Mouse (Mus musculus): ENCODE measurements around the gene Nox3. TPM values are rescaled to one million over a fixed set of nuclear protein-coding genes. Genes with fewer than 3 reads are reported as not detected.

Gene Nox3
- total RNA-seq, 1 experiment, result not detected

- DNase-seq (ENCODE audit: low read depth, low spot score), result no peak
- TF ChIP-seq ZNF384 (IDR thresholded peaks at IDR 0.05; ENCODE audit: low read depth, low read length), result no peak
- TF ChIP-seq MAFK (IDR thresholded peaks at IDR 0.05; ENCODE audit: insufficient read depth, low read depth, low read length), result no peak
- TF ChIP-seq CHD2 (IDR thresholded peaks at IDR 0.05; ENCODE audit: low read depth, low read length), result no peak
- TF ChIP-seq HCFC1 (IDR thresholded peaks at IDR 0.05; ENCODE audit: borderline replicate concordance, insufficient read depth, low read length), result no peak
- TF ChIP-seq ZC3H11A (IDR thresholded peaks at IDR 0.05; ENCODE audit: borderline replicate concordance, low read depth, low read length), result no peak
- H3K9ac ChIP-seq (ENCODE audit: insufficient read depth, low read depth, low read length, poor library complexity, severe bottlenecking), result no peak overlapping the region
- H3K9me3 ChIP-seq (ENCODE audit: control insufficient read depth, insufficient read depth, low read depth, low read length), result no peaks in the 10 kb centered on the region
- no peaks in the 10 kb centered on the region for H3K4me1 ChIP-seq (ENCODE audit: control insufficient read depth in 2 of 2, insufficient read depth in 2 of 2, low read length in 2 of 2, poor library complexity in 1 of 2)
- H3K4me3 ChIP-seq (ENCODE audit: insufficient read depth in 1 of 2, low read depth in 1 of 2, low read length in 2 of 2, poor library complexity in 1 of 2, severe bottlenecking in 1 of 2), result no peak overlapping the region
- in situ Hi-C loops (cut with MboI; ENCODE audit: low sequenced_read_pairs in 2 of 2, unreplicated experiment in 2 of 2), result no loop called here
- no peak overlapping the region for H3K27ac ChIP-seq (ENCODE audit: insufficient read depth, low read depth, low read length, poor library complexity, severe bottlenecking)
- H3K36me3 ChIP-seq (ENCODE audit: control insufficient read depth, insufficient read depth, low read length, poor library complexity, severe bottlenecking), result no peaks in the 10 kb centered on the region
These were observed 26.8 kb downstream of the Nox3 start for GRCm38 (mm10) chr17:3669226-3669625.

GRCm38 (mm10) chr17:3667287-3667686 lies 28.8 kb downstream of the Nox3 start:
- Histone ChIP-seq H3K27ac (ENCODE audit: insufficient read depth, low read depth, low read length, poor library complexity, severe bottlenecking) (no peak overlapping the region), H3K9ac (ENCODE audit: insufficient read depth, low read depth, low read length, poor library complexity, severe bottlenecking) (no peak overlapping the region), H3K4me1 (ENCODE audit: control insufficient read depth in 2 of 2, insufficient read depth in 2 of 2, low read length in 2 of 2, poor library complexity in 1 of 2) (no peaks in the 10 kb centered on the region), H3K9me3 (ENCODE audit: control insufficient read depth, insufficient read depth, low read depth, low read length) (no peaks in the 10 kb centered on the region), H3K36me3 (ENCODE audit: control insufficient read depth, insufficient read depth, low read length, poor library complexity, severe bottlenecking) (no peaks in the 10 kb centered on the region), H3K4me3 (ENCODE audit: insufficient read depth in 1 of 2, low read depth in 1 of 2, low read length in 2 of 2, poor library complexity in 1 of 2, severe bottlenecking in 1 of 2) (no peak overlapping the region)
- in situ Hi-C loops (cut with MboI; ENCODE audit: low sequenced_read_pairs in 2 of 2, unreplicated experiment in 2 of 2), result no loop called here
- no peak for TF ChIP-seq CHD2 (IDR thresholded peaks at IDR 0.05; ENCODE audit: low read depth, low read length)
- no peak for TF ChIP-seq ZC3H11A (IDR thresholded peaks at IDR 0.05; ENCODE audit: borderline replicate concordance, low read depth, low read length)
- TF ChIP-seq HCFC1 (IDR thresholded peaks at IDR 0.05; ENCODE audit: borderline replicate concordance, insufficient read depth, low read length), result no peak
- TF ChIP-seq ZNF384 (IDR thresholded peaks at IDR 0.05; ENCODE audit: low read depth, low read length), result no peak
- no peak for TF ChIP-seq MAFK (IDR thresholded peaks at IDR 0.05; ENCODE audit: insufficient read depth, low read depth, low read length)
- no peak for DNase-seq (ENCODE audit: low read depth, low spot score)

- Histone ChIP-seq H3K36me3 (ENCODE audit: control insufficient read depth, insufficient read depth, low read length, poor library complexity, severe bottlenecking) (no peaks in the 10 kb centered on the region), H3K27ac (ENCODE audit: insufficient read depth, low read depth, low read length, poor library complexity, severe bottlenecking) (no peak overlapping the region), H3K9me3 (ENCODE audit: control insufficient read depth, insufficient read depth, low read depth, low read length) (no peaks in the 10 kb centered on the region), H3K4me3 (ENCODE audit: insufficient read depth in 1 of 2, low read depth in 1 of 2, low read length in 2 of 2, poor library complexity in 1 of 2, severe bottlenecking in 1 of 2) (no peak overlapping the region), H3K4me1 (ENCODE audit: control insufficient read depth in 2 of 2, insufficient read depth in 2 of 2, low read length in 2 of 2, poor library complexity in 1 of 2) (no peaks in the 10 kb centered on the region), H3K9ac (ENCODE audit: insufficient read depth, low read depth, low read length, poor library complexity, severe bottlenecking) (no peak overlapping the region)
- TF ChIP-seq ZC3H11A (IDR thresholded peaks at IDR 0.05; ENCODE audit: borderline replicate concordance, low read depth, low read length) (no peak), CHD2 (IDR thresholded peaks at IDR 0.05; ENCODE audit: low read depth, low read length) (no peak), ZNF384 (IDR thresholded peaks at IDR 0.05; ENCODE audit: low read depth, low read length) (no peak), HCFC1 (IDR thresholded peaks at IDR 0.05; ENCODE audit: borderline replicate concordance, insufficient read depth, low read length) (no peak), MAFK (IDR thresholded peaks at IDR 0.05; ENCODE audit: insufficient read depth, low read depth, low read length) (no peak)
- in situ Hi-C loops (cut with MboI; ENCODE audit: low sequenced_read_pairs in 2 of 2, unreplicated experiment in 2 of 2), result no loop called here
- no peak for DNase-seq (ENCODE audit: low read depth, low spot score)
These were observed 30.7 kb downstream of the Nox3 start for GRCm38 (mm10) chr17:3665321-3665720.

- no peak for TF ChIP-seq HCFC1 (IDR thresholded peaks at IDR 0.05; ENCODE audit: borderline replicate concordance, insufficient read depth, low read length)
- no peaks in the 10 kb centered on the region for H3K4me1 ChIP-seq (ENCODE audit: control insufficient read depth in 2 of 2, insufficient read depth in 2 of 2, low read length in 2 of 2, poor library complexity in 1 of 2)
- no peak overlapping the region for H3K27ac ChIP-seq (ENCODE audit: insufficient read depth, low read depth, low read length, poor library complexity, severe bottlenecking)
- H3K4me3 ChIP-seq (ENCODE audit: insufficient read depth in 1 of 2, low read depth in 1 of 2, low read length in 2 of 2, poor library complexity in 1 of 2, severe bottlenecking in 1 of 2), result no peak overlapping the region
- in situ Hi-C loops (cut with MboI; ENCODE audit: low sequenced_read_pairs in 2 of 2, unreplicated experiment in 2 of 2), result no loop called here
- no peaks in the 10 kb centered on the region for H3K36me3 ChIP-seq (ENCODE audit: control insufficient read depth, insufficient read depth, low read length, poor library complexity, severe bottlenecking)
- DNase-seq (ENCODE audit: low read depth, low spot score), result no peak
- no peaks in the 10 kb centered on the region for H3K9me3 ChIP-seq (ENCODE audit: control insufficient read depth, insufficient read depth, low read depth, low read length)
- H3K9ac ChIP-seq (ENCODE audit: insufficient read depth, low read depth, low read length, poor library complexity, severe bottlenecking), result no peak overlapping the region
These were observed 36.6 kb downstream of the Nox3 start for GRCm38 (mm10) chr17:3659497-3659896.

GRCm38 (mm10) chr17:3650377-3650776 lies 45.7 kb downstream of the Nox3 start:
- Histone ChIP-seq H3K4me3 (ENCODE audit: insufficient read depth in 1 of 2, low read depth in 1 of 2, low read length in 2 of 2, poor library complexity in 1 of 2, severe bottlenecking in 1 of 2) (no peak overlapping the region), H3K27ac (ENCODE audit: insufficient read depth, low read depth, low read length, poor library complexity, severe bottlenecking) (no peak overlapping the region), H3K9ac (ENCODE audit: insufficient read depth, low read depth, low read length, poor library complexity, severe bottlenecking) (no peak overlapping the region), H3K9me3 (ENCODE audit: control insufficient read depth, insufficient read depth, low read depth, low read length) (no peaks in the 10 kb centered on the region), H3K4me1 (ENCODE audit: control insufficient read depth in 2 of 2, insufficient read depth in 2 of 2, low read length in 2 of 2, poor library complexity in 1 of 2) (no peaks in the 10 kb centered on the region), H3K36me3 (ENCODE audit: control insufficient read depth, insufficient read depth, low read length, poor library complexity, severe bottlenecking) (no peaks in the 10 kb centered on the region)
- DNase-seq (ENCODE audit: low read depth, low spot score), result no peak
- in situ Hi-C loops (cut with MboI; ENCODE audit: low sequenced_read_pairs in 2 of 2, unreplicated experiment in 2 of 2), result no loop called here
- TF ChIP-seq ZNF384 (IDR thresholded peaks at IDR 0.05; ENCODE audit: low read depth, low read length) (no peak), ZC3H11A (IDR thresholded peaks at IDR 0.05; ENCODE audit: borderline replicate concordance, low read depth, low read length) (no peak), HCFC1 (IDR thresholded peaks at IDR 0.05; ENCODE audit: borderline replicate concordance, insufficient read depth, low read length) (no peak), CHD2 (IDR thresholded peaks at IDR 0.05; ENCODE audit: low read depth, low read length) (no peak), MAFK (IDR thresholded peaks at IDR 0.05; ENCODE audit: insufficient read depth, low read depth, low read length) (no peak)
